Mouse (Mus musculus) limb, embryonic 12.5 days (tissue): ENCODE measurements at regions not wholly inside any gene's neighbourhood (a gene's known extent, or its start where the extent isn't known, plus 50 kb on each side); places are given as distances from the start of the nearest gene placed in this dataset.

Source experiments
- ATAC-seq: fragments of 200-750 bp; cut with Nextera tagmentation; 2 replicates; pipeline ENCODE4 v1.8.0; 2017; ENCODE audit warnings: low read depth, moderate TSS enrichment; ENCODE audit not compliant: insufficient number of reproducible peaks, insufficient read depth, low FRiP score, low TSS enrichment
- H3K27ac ChIP-seq: fragments of 300-500 bp; sonication (generic); 2 replicates; pipeline ENCODE4 v1.5.1; 2016; ENCODE audit warnings: mild to moderate bottlenecking, moderate library complexity
- H3K27me3 ChIP-seq: fragments of 300-500 bp; sonication (generic); 2 replicates; pipeline ENCODE4 v1.6.1; 2016; ENCODE audit warnings: mild to moderate bottlenecking, moderate library complexity
- H3K36me3 ChIP-seq: fragments of 300-500 bp; sonication (generic); 2 replicates; pipeline ENCODE4 v1.6.1; 2016; ENCODE audit warnings: mild to moderate bottlenecking, moderate library complexity
- H3K4me1 ChIP-seq: fragments of 300-500 bp; sonication (generic); replicated peaks from 2 replicates; pipeline ENCODE4 v1.6.1; 2016
- H3K4me2 ChIP-seq: fragments of 300-500 bp; sonication (generic); 2 replicates; pipeline ENCODE4 v1.6.1; 2016; ENCODE audit warnings: mild to moderate bottlenecking, moderate library complexity
- H3K4me3 ChIP-seq: fragments of 300-500 bp; sonication (generic); replicated peaks from 2 replicates; pipeline ENCODE4 v1.5.1; 2016; ENCODE audit warnings: mild to moderate bottlenecking
- H3K9ac ChIP-seq: fragments of 300-500 bp; sonication (generic); replicated peaks from 2 replicates; pipeline ENCODE4 v1.6.1; 2016; ENCODE audit warnings: mild to moderate bottlenecking, moderate library complexity
- H3K9me3 ChIP-seq: fragments of 300-500 bp; sonication (generic); 2 replicates; pipeline ENCODE4 v1.6.1; 2016; ENCODE audit warnings: mild to moderate bottlenecking, moderate library complexity
- WGBS: fragments of 180-500 bp; shearing (Covaris S2); methylation state at CpG from one replicate; pipeline ENCODE4 v1.1.7; 2016; 5-methylcytosine and 5-hydroxymethylcytosine counted together

DNA sequence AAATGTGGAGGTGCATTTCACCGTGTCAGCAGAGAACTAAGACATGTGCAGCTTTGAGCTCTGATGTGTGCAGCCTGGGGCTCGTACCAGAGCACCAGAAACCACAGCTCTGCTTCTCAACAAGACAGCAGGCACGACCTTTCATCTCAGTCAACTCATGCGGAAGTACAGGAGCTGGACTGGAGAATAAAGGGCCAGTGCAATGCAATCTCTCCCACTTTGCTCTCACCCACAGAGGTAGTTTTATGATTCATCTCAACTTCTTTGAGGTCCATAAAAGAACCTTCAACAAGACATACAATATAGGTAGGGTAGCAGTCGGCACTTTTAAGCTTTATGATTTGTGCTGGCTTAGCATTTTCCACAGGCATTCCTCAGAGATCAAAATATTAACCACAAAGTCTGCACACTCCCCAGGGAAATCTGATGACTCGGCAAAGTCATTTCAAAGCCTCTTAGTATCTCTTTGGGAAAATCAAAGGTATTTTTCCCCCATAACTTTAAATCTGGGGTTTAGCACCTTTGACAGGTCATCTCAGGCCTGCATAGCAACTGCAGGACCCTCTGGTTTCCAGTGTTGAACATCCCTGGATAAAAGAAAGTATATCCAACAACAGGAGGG, 626.7 kb downstream of the Ccdc50 start:
- WGBS: 46% methylated on average over 6 of the region's 6 CpGs
- no peak overlapping the region for H3K27ac ChIP-seq
- H3K4me1 ChIP-seq: no peaks in the 10 kb centered on the region
- no peak for ATAC-seq
- no peaks in the 10 kb centered on the region for H3K9me3 ChIP-seq
- no peaks in the 10 kb centered on the region for H3K36me3 ChIP-seq
- H3K4me2 ChIP-seq: no peak overlapping the region
- H3K4me3 ChIP-seq: no peak overlapping the region
- H3K9ac ChIP-seq: no peak overlapping the region
- no peaks in the 10 kb centered on the region for H3K27me3 ChIP-seq

DNA sequence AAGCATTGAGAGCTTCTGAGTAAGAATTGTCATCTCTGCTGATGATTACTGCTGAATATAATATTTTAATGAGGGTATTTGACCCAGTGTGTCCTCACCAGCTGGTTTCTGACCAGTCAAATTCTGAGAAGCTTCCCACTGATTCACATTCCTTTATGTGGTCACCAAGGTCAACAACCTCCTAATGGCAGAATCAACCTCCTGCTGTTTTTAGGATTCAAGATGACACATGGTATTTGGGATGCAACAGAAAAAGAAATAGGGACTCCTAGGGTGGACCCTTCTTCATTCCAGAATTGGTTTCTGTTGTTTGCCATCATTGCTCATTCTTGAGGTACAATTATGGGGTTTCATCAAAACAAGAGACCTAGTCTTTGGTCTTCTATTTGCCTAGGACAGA, 629.6 kb downstream of the Ccdc50 start:
- Histone ChIP-seq H3K4me3 (no peak overlapping the region), H3K4me1 (no peaks in the 10 kb centered on the region), H3K27ac (no peak overlapping the region), H3K9ac (no peak overlapping the region), H3K9me3 (no peaks in the 10 kb centered on the region), H3K36me3 (no peaks in the 10 kb centered on the region), H3K4me2 (no peak overlapping the region), H3K27me3 (no peaks in the 10 kb centered on the region)
- no peak for ATAC-seq

- no peak overlapping the region for H3K4me3 ChIP-seq
- no peak for ATAC-seq
- 51% methylated on average over 2 of the region's 2 CpGs for WGBS
- no peaks in the 10 kb centered on the region for H3K36me3 ChIP-seq
- H3K4me1 ChIP-seq: no peaks in the 10 kb centered on the region
- H3K9ac ChIP-seq: no peak overlapping the region
- no peaks in the 10 kb centered on the region for H3K27me3 ChIP-seq
- H3K27ac ChIP-seq: no peak overlapping the region
- H3K9me3 ChIP-seq: no peaks in the 10 kb centered on the region
- H3K4me2 ChIP-seq: no peak overlapping the region
These were observed 650.3 kb downstream of the Ccdc50 start for GRCm38 (mm10) chr16:28038954-28039353.

DNA sequence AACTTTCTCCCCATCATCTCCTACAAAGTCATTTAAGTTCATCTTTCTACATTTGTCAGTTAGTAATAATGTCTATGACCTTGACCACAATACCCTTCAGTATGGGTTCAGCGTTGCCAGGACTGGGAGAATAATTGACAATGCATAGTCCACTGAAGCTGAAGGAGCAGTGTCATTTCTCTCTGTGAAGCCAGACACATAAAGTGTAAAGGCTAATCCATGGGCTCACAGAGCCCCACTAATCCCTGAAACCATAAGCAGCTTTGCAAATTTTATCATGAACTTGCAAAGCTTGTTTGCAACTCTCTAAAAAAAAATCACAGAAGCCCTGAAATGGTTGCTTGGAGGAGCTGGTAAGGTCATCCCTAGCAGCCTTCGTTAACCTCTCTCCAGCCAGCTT, 654.4 kb downstream of the Ccdc50 start:
- H3K4me2 ChIP-seq: no peak overlapping the region
- H3K4me1 ChIP-seq: no peaks in the 10 kb centered on the region
- no peak overlapping the region for H3K9ac ChIP-seq
- H3K27ac ChIP-seq: no peak overlapping the region
- no peaks in the 10 kb centered on the region for H3K9me3 ChIP-seq
- 52% methylated on average over 2 of the region's 2 CpGs for WGBS
- no peak for ATAC-seq
- no peaks in the 10 kb centered on the region for H3K27me3 ChIP-seq
- no peak overlapping the region for H3K4me3 ChIP-seq
- no peaks in the 10 kb centered on the region for H3K36me3 ChIP-seq

DNA sequence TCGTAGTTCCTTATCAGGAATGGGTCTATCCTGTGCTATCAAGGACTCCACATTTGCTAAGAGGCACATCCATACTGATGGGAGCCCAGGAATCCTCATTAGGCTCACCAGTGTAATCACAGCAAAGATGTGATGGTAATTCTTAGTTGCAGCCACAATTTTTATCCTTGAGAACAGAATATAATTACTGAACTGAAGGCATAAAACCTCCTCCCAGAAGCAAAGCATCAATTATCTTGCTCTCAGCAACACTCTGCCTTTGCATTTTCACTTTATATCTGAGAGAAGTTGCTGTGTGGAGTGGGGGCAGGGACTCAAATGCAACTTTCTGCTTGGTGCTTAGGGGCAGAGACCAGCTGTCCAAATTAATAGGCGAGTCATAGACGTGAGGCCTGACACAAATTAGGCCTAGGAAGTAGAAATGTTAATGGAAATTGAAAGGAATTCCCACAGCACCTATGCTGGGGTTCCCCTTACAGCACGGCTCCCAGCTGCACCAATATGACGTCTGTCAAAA, 676.2 kb downstream of the Ccdc50 start:
- no peaks in the 10 kb centered on the region for H3K27me3 ChIP-seq
- ATAC-seq: no peak
- no peaks in the 10 kb centered on the region for H3K9me3 ChIP-seq
- H3K4me2 ChIP-seq: no peak overlapping the region
- no peak overlapping the region for H3K27ac ChIP-seq
- no peak overlapping the region for H3K9ac ChIP-seq
- H3K4me3 ChIP-seq: no peak overlapping the region
- H3K4me1 ChIP-seq: 0 out of 2 replicates have a peak, but pooled peaks cover 4% of the 10 kb centered on the region
- H3K36me3 ChIP-seq: no peaks in the 10 kb centered on the region
- WGBS: 40% methylated on average over 5 of the region's 5 CpGs

GRCm38 (mm10) chr16:28082891-28083649, 669.8 kb downstream of the Fgf12 start:
- Histone ChIP-seq H3K4me3 (no peak overlapping the region), H3K27me3 (no peaks in the 10 kb centered on the region), H3K9ac (no peak overlapping the region), H3K27ac (no peak overlapping the region), H3K4me1 (no peaks in the 10 kb centered on the region), H3K9me3 (no peaks in the 10 kb centered on the region), H3K4me2 (no peak overlapping the region), H3K36me3 (no peaks in the 10 kb centered on the region)
- ATAC-seq: no peak
- 48% methylated on average over 7 of the region's 7 CpGs for whole genome bisulfite sequencing

DNA sequence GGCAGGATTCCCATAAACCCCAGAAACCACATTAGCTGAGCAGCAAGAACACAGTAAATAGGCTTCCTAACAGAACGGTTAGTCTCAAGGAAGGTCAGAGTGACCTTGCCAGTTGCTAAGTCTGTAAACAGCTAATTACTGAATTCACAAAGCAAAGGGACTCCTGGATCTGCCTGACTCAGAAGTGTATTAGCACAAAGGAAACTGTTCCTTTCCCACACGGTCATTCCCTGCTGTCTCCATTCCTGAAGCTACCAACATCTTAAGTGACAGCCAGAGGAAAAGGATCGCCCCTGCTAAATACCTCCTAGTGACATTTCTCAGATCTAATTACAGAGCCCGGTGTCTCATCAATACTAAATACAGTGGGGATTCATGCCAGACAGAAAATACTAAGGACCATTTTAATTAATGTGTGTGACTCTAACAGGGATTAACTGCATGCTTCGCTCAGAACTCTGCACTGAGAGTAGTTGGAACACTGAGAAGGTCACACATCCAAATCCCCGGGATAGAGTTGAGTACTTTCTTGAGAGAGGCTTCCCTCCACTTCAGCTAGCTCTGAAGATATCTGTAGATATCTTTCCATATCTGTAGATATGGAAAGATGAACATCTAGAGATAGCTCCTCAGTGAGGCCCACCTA, 663.3 kb downstream of the Fgf12 start:
- H3K27me3 ChIP-seq: no peaks in the 10 kb centered on the region
- no peak overlapping the region for H3K27ac ChIP-seq
- H3K9me3 ChIP-seq: no peaks in the 10 kb centered on the region
- ATAC-seq: no peak
- H3K9ac ChIP-seq: no peak overlapping the region
- H3K36me3 ChIP-seq: no peaks in the 10 kb centered on the region
- no peak overlapping the region for H3K4me2 ChIP-seq
- WGBS: 56% methylated on average over 6 of the region's 6 CpGs
- no peaks in the 10 kb centered on the region for H3K4me1 ChIP-seq
- no peak overlapping the region for H3K4me3 ChIP-seq

DNA sequence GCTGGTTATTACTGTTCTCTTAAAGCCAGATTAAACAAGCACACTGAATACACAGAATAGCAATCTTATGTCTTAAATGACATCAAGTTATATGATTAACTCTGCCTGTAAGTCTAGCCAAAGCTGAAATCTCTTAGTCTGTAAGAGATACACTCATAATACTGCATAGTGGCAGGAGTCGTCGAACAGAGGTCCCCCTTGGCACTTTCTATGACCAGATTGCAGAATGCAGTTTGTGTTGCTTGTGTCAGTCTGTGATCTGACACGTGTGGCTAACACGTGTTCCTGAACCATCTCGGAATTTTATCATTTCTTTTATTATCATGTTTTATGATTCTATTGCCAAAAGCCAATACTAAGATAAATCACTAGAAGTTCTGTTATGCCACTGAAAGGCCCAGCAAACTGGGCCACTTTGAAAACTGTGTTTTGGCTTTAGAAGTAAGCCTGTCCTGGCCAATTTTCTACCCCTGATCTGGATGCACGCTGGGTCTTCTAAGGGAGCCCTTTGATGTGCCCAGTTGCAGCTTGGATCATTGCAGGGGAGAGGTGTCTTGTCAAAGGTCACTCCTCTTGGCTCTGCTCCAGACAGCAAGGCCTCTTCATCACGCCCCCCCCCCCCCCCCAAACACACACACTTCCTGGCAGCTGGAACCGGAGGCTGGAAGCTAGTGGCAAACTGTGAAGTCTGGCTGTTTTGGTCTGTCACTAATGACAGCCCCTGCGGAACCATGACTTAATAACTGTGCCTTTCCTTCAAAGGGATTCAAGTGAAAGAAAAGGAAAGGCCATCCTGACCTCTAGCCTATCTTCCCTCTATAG, 648.4 kb downstream of the Fgf12 start:
- no peak overlapping the region for H3K4me2 ChIP-seq
- H3K9me3 ChIP-seq: no peaks in the 10 kb centered on the region
- 32% methylated on average over 9 of the region's 9 CpGs for WGBS
- ATAC-seq: no peak
- no peak overlapping the region for H3K4me3 ChIP-seq
- no peaks in the 10 kb centered on the region for H3K27me3 ChIP-seq
- H3K9ac ChIP-seq: no peak overlapping the region
- no peaks in the 10 kb centered on the region for H3K36me3 ChIP-seq
- peaks cover 6% of the 10 kb centered on the region; the same call in 1 of the 2 replicates for H3K4me1 ChIP-seq
- no peak overlapping the region for H3K27ac ChIP-seq

GRCm38 (mm10) chr16:28105085-28105484, 647.8 kb downstream of the Fgf12 start:
- peaks cover 6% of the 10 kb centered on the region; the same call in 1 of the 2 replicates for H3K4me1 ChIP-seq
- no peak overlapping the region for H3K4me3 ChIP-seq
- no peak overlapping the region for H3K9ac ChIP-seq
- 47% methylated on average over 7 of the region's 7 CpGs for WGBS
- no peaks in the 10 kb centered on the region for H3K9me3 ChIP-seq
- H3K36me3 ChIP-seq: no peaks in the 10 kb centered on the region
- H3K4me2 ChIP-seq: no peak overlapping the region
- no peak for ATAC-seq
- H3K27ac ChIP-seq: no peak overlapping the region
- H3K27me3 ChIP-seq: no peaks in the 10 kb centered on the region

DNA sequence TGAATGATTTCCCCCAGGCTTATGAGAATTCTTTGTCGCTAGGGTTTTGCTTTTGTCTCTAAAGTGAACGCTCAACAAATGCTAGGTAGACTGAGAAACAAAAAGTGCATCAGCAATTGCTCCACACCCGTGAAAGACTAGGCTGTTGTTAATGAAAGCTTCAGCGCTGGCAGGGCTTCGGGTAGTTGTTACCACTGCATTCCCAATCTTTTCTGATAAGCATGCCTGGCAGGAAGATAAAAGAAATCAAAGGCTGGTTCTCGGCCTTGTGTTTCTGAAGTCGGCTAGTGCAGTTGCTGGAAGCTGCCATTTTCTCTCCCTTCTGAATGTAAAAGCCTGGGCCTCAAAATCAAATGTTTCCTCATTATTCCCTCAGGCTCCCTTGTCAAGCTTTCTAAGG, 647.0 kb downstream of the Fgf12 start:
- no peak for ATAC-seq

DNA sequence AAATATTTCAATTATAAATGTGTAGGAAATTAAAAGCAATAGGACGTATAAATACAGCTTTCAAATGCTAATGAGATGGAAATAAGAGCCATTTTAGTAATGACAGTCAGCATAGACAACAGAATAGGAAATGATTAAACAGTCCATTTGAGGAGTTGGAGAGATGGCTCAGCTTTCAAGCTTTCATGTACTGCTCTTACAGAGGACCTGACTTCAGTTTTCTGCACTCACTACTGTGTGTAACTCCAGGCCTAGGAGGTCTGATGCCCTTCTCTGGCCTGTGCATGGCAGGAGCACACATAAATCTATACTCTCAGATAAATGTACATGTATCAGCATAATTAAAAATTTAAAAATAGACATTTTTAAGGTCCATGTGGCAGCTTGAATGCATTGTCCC, 643.1 kb downstream of the Fgf12 start:
- H3K4me3 ChIP-seq: no peak overlapping the region
- H3K36me3 ChIP-seq: no peaks in the 10 kb centered on the region
- H3K4me1 ChIP-seq: peaks cover 6% of the 10 kb centered on the region; the same call in 1 of the 2 replicates
- no peak overlapping the region for H3K9ac ChIP-seq
- H3K27me3 ChIP-seq: no peaks in the 10 kb centered on the region
- H3K9me3 ChIP-seq: no peaks in the 10 kb centered on the region
- 82% methylated on average over 1 of the region's 1 CpGs for WGBS
- H3K4me2 ChIP-seq: no peak overlapping the region
- ATAC-seq: no peak
- H3K27ac ChIP-seq: no peak overlapping the region

More for the DNA sequence above, 647.0 kb downstream of the Fgf12 start:
- no peak overlapping the region for H3K27ac ChIP-seq
- H3K36me3 ChIP-seq: no peaks in the 10 kb centered on the region
- H3K4me3 ChIP-seq: no peak overlapping the region
- no peak overlapping the region for H3K9ac ChIP-seq
- WGBS: 70% methylated on average over 7 of the region's 7 CpGs
- H3K27me3 ChIP-seq: no peaks in the 10 kb centered on the region
- peaks cover 6% of the 10 kb centered on the region; the same call in 1 of the 2 replicates for H3K4me1 ChIP-seq
- no peaks in the 10 kb centered on the region for H3K9me3 ChIP-seq
- no peak overlapping the region for H3K4me2 ChIP-seq
